Mouse (Mus musculus): ENCODE measurements around the gene Map6. TPM values are rescaled to one million over a fixed set of nuclear protein-coding genes. Genes with fewer than 3 reads are reported as not detected.
"Not testable (repeated sequence)": the region's sequence is repeated elsewhere in the genome, so short reads cannot be mapped to it uniquely, and the experiment has no call there.

Gene Map6
- total RNA-seq, 2 experiments from 2014 or later = 5.6 to 7.0 TPM

GRCm38 (mm10) chr7:99356244-99356930 lies 89.1 kb downstream of the Map6 start:
- peak; percentile 48 for DNase-seq

DNA sequence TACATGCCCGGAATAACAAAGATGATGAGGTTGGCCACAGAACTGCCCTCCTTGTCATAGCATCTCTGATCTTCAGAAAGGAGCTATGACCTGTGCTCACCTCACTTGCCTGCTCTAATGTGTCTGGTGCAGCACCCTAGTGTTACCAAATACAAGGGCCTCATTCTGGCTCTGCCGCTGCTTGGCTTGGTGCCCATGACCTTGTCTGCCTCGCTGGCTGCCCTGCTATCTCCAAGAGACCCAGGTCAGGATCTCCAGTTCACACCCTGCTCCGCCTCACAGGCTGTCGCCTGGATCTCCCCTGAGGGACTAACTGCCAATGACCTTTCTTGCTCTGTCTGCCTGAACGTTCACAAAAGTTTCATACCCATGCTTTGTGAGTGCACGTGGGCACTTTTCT lies 90.0 kb downstream of the Map6 start:
- DNase-seq = no peak

DNA sequence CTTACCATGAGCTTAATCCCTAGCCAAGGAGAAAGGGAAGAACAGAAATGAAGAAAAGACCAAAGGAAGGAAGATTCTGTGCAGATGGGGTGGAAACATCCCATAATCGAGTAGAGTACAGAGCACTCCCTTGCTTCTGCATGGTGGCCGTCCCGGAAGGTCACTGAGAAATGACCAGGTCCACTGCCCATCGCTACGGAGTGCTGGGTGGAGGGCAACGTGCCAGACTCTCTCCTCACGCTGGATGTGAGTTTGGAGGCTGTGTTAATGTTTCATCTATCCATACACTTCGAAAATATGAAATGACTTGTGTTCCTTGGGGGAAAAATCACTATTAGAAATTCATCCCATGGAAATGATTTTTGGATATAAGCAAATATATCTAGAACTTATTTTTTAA lies 91.1 kb downstream of the Map6 start:
- no peak for DNase-seq

DNA sequence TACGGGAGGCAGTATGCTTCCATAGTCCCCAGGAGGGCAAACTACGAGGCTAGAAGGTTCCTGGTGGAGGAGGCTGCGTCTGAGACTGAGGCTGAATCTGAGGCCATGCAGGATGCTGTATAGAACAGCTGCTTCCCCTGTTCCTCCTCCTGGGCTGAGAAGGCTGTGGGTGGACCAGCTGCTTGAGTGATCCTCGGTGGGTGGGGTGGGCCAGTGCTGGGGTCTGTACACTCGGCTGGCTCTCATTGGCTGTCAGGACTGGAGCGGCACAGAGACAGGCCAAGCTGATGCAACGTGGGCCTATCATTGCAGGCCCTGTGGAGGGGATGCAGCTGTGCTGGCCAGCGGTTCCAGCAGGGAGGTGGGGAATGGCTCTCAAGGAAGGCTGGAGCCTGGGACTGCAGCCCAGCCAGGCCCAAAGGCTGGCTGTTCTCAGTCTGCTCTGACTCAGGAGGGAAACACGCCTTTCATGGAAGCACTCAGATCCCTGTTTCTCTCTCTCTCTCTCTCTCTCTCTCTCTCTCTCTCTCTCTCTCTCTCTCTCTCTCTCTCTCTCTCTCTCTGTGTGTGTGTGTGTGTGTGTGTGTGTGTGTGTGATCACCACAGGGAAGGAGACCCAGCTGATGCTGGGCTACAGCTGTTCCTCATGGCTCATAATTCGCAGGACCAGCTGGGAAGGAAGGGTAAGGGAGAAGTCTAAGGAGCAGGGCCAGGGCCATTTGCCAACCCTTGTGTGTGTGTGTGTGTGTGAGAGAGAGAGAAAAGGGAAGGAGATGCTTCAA lies 93.0 kb downstream of the Map6 start:
- peak; percentile 88 for DNase-seq

GRCm38 (mm10) chr7:99360803-99361414 lies 93.7 kb downstream of the Map6 start:
- no peak for DNase-seq

DNA sequence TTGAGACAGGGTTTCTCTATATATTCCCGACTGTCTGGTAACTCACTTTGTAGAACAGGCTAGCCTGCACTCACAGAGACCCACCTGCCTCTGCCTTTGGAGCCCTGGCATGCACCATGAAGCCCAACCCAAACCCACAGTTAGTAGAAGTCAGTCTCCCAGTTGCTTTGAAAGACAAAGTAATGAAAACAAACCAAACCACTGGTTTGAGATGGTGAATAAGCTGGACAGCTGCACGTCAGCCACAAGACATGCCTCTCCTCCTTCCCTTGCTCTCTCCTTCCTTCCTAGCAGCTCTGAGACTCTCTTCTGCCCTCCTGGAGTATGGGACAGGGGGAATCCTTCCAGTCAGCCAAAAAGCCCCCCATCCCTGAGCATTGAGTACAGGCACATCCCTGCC lies 94.9 kb downstream of the Map6 start:
- no peak for DNase-seq

DNA sequence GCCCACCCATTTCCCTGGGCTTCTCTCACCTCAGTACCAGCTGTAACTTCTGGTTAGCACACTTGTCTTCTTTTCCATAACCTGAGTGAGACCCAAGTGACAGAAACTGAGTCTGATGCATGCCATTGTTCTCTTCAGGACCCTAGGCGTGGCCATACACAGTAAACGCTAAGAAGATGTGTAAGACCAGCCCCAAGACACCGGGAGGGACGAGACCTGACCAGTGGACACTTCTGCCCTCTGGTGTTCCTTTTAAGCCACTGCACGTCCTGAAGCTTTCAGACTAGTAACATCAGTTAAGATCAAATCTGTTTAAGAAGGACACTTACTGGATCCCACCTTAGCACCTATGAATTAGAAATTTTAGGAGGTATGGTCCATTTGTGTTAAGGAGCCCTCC lies 97.8 kb downstream of the Map6 start:
- peak; percentile 65 for DNase-seq

DNA sequence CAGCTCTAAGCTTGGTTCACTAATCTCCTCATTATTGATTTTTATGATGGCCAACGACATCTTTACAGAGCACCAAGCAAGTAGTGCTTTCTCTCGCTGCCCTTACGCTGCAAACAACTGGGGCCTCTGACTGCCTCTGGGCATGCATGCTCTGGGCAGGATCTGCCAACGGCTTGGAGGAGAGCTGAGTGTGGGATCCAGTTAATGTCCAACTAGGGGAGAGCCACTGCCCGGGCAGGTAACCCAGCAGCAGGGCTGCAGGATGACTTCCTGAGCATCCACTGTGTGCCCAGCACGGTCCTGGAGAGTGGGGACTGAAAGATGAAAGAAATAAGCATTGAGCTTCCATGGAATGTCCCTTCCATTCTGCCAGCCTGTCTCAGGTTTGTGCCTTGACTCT lies 99.5 kb downstream of the Map6 start:
- no peak for DNase-seq

- not testable (repeated sequence) for DNase-seq
Measured at GRCm38 (mm10) chr7:99374325-99374724, 107.1 kb downstream of the Map6 start.

GRCm38 (mm10) chr7:99375455-99375854 lies 108.2 kb downstream of the Map6 start:
- DNase-seq = peak; percentile 83

- no peak for DNase-seq
Measured at GRCm38 (mm10) chr7:99378870-99379269, 111.6 kb downstream of the Map6 start.

- no peak for DNase-seq
Measured at GRCm38 (mm10) chr7:99380491-99381213, 113.4 kb downstream of the Map6 start.

DNA sequence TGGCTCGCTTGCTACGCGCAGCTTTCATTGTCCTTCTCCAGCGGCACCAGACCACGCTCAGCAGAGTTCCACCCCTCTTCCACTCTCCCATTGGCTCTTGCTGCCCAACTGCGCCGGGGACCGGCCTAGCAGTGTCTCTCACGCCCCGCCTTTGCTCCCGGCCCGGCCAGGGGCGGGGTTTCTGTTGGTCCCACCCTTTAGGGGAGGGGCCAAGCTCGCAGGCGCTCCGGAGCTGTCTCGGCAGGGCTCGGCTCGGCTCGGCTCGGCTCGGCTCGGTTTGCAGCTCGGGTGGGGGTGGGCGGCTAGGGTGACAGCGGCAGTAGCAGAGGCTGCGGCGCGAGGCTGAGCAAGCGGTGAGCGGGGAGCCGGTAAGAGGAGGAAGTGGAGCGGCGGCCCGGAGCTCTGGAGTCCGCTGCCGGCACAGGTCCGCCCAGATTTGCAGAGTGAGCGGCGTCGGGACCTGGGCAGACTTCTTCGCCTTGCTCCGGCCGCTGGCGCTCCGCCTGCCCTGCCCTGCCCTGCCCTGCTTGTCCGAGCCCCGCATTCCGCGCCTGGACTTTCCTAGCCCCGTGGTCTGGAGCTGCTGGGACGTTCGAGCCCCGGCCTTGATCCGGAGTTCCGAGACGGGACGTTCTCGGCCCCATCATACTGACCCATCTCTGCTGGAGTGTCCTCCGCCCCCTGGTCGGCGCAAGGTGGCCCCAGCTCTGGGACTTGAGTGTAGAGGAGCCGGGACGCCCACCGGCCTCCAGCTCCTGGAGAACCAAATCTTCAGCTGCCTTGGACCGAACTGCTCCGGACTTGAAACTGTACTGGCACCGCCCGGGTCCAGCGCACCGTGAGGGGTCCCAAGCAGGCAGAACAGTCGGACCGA lies 114.2 kb downstream of the Map6 start, which contains the start of gene Gdpd5:
Gene Gdpd5, plus strand, starts transcription at position 201 of the 874 bp plus-strand sequence.
- peak; percentile 100 for DNase-seq

DNA sequence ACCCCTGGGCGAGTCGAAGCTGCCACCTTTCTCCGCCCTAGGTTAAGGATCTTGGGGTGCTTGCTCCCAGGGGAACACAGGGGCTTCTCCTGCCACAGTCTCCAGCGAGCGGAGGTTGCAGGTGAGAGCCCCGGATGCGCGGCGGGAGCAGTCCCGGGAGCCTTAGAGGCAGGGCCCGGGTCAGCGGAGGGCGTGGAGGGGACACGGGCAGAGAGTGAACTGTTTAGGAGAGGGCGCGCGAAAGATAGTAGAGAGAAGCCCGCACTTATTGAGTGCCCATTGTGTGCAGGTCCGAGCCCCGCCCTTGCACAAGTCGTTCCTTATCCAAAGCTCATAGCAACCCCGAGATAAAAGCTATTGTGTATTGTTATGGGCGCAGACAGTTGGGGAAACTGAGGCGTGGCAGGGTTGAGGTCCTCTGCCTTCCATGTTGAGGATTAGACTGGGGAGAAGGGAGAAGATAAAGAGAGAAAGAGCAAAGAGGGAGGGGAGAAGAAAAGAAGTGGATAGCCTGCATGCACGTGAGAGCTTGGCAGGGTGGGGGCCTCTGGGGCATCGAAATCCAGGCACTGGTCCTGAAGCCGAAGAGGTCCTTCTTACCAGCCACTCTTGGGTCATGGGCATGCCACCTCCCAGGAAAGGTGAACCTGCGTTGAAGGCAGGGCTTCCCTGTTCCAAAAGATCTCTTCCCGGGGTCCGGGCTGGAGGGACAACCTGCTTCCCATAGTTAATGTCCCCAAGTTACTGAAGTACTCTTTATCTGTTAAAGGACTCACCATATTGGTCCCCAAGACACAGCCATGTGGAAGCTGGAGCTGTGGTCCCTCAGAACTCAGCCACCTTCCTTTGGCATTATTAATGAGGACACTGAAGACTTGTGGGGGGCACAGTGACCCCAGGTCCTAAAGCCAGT lies 115.1 kb downstream of the Map6 start:
- DNase-seq = no peak

- no peak for DNase-seq
Measured at GRCm38 (mm10) chr7:99383246-99383645, 116.0 kb downstream of the Map6 start.

- DNase-seq = no peak
Measured at GRCm38 (mm10) chr7:99384101-99384611, 116.9 kb downstream of the Map6 start.

DNA sequence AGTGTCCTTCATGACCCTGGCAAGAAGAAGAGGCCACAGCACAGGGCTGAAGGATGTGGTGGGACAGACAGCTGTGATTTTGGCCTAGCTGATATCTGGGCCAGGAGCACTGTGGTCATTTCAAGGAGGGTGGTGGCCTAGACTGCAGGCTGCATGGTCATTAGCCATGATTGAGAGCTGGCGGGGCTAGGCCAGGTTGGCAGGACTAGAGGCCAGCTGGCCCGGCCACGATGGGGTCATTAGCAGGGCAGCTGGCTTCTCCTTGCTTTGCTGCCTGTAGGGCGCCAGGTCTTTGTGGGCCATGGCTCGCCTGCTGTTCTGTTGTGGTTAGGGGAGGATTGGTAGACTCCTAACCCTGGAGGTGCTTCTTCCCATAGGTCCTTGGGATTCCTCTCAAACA lies 118.8 kb downstream of the Map6 start:
- peak; percentile 70 for DNase-seq

Measured in gastrocnemius, postnatal 10 days (tissue).